In the genomic region with DNA sequence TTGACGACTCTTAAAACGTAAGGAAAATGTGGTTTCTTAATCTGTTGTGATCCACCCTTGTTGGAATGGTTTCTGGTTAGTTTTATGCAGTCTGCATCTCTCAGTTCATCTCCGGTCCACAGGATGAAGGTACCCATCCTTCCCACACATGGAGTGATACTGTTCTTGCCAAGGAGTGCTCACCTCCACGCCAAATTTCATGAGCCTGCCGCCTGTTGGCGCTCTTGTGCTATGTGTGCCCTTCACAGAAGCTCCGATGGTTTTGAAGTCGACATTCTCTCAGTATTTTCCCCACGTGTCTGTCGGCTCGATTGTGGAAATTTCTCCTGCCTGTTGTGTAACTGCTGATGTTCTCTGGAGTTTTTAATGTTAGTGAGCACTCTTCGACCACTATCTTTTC, we compare ENCODE assay signal across 34 mouse cellular contexts. TPM values are rescaled to one million over a fixed set of nuclear protein-coding genes. Genes with fewer than 3 reads are reported as not detected.
DNase-seq lines count a peak whose midpoint lies in the region; TF ChIP-seq lines count a peak whose summit lies in the region.
"Had no signal": no experiment of that assay in that cellular context is flagged by ENCODE, and none has a peak within 500 bp of the region (broad histone marks: within the 10 kb centered on the region; RNA-seq: fewer than 3 reads in every experiment).

No protein-coding gene starts in this region.

- no peak for TF ChIP-seq EP300 in CH12.LX (IDR thresholded peaks at IDR 0.05; ENCODE audit: low read length)

- no peak overlapping the region for H3K27ac ChIP-seq in CH12.LX (ENCODE audit: insufficient read depth, low read depth)
- H3K27ac ChIP-seq: hindbrain, embryonic 10.5 days; hindbrain, embryonic 15.5 days; limb, embryonic 10.5 days; limb, embryonic 15.5 days; liver, embryonic 13.5 days; midbrain, embryonic 12.5 days; neural tube, embryonic 13.5 days; stomach, embryonic 15.5 days had no signal

- DNase-seq in CH12.LX (ENCODE audit: extremely low read depth) (no peak), ES-CJ7 (ENCODE audit: low read depth, low spot score) (peak; percentile 7)
- peak; percentile 32 to 37 for DNase-seq in cerebellum, adult 18-20 months
- DNase-seq in cerebellum, postnatal 10 days: peak; percentile 28 to 36
- DNase-seq in urinary bladder, postnatal 4 days (ENCODE audit: low spot score in 2 of 2): no peak
- no peak for DNase-seq in urinary bladder, postnatal 36 days (ENCODE audit: low spot score in 2 of 2)
- DNase-seq in ovary, postnatal 14 days (ENCODE audit: low spot score): no peak
- no peak for DNase-seq in kidney, adult 18-20 months
- DNase-seq: adrenal gland, postnatal 10 days; forebrain, postnatal 0 days; gastrocnemius, postnatal 10 days; heart, postnatal 14 days; kidney, adult 2 months; kidney, postnatal 36 days; liver, embryonic 13.5 days; lung, adult 18-20 months; lung, postnatal 14 days had no signal

- H3K27me3 ChIP-seq in CH12.LX (replicated peaks): no peaks in the 10 kb centered on the region
- H3K27me3 ChIP-seq: hindbrain, embryonic 15.5 days; limb, embryonic 15.5 days; liver, embryonic 13.5 days; midbrain, embryonic 12.5 days; neural tube, embryonic 13.5 days; stomach, embryonic 15.5 days had no signal

- dilution Hi-C loops in CH12.LX (cut with MboI; ENCODE audit: extremely low pct_ligation_motif_present, extremely low pct_unique_long_range_greater_than_20kb, low sequenced_read_pairs): no loop called here

- no peak overlapping the region for H3K4me3 ChIP-seq in CH12.LX (replicated peaks in 1 of 3; ENCODE audit: low read depth in 2 of 3, low read length in 2 of 3, poor library complexity in 1 of 3)
- H3K4me3 ChIP-seq: erythroblast, embryonic 14.5 days; hindbrain, embryonic 10.5 days; hindbrain, embryonic 15.5 days; limb, embryonic 10.5 days; limb, embryonic 15.5 days; liver, embryonic 13.5 days; midbrain, embryonic 12.5 days; neural tube, embryonic 13.5 days; stomach, embryonic 15.5 days had no signal

- no peaks in the 10 kb centered on the region for H3K9me3 ChIP-seq in CH12.LX (replicated peaks; ENCODE audit: low read length)
- H3K9me3 ChIP-seq: hindbrain, embryonic 15.5 days; limb, embryonic 10.5 days; limb, embryonic 15.5 days; liver, embryonic 13.5 days; midbrain, embryonic 12.5 days; neural tube, embryonic 13.5 days; stomach, embryonic 15.5 days had no signal

- peaks cover 3 to 8% of the 10 kb centered on the region in 2 experiments; a peak in 3 of 4 replicates for H3K4me1 ChIP-seq in CH12.LX (ENCODE audit: control insufficient read depth in 1 of 2, insufficient read depth in 2 of 2)
- H3K4me1 ChIP-seq: hindbrain, embryonic 10.5 days; hindbrain, embryonic 15.5 days; limb, embryonic 10.5 days; midbrain, embryonic 12.5 days; neural tube, embryonic 13.5 days; stomach, embryonic 15.5 days had no signal

- no peaks in the 10 kb centered on the region for H3K79me2 ChIP-seq in CH12.LX (replicated peaks; ENCODE audit: control insufficient read depth, extremely low read depth, insufficient read depth, poor library complexity, severe bottlenecking)

- H3K4me2 ChIP-seq in CH12.LX (ENCODE audit: insufficient read depth, low read depth, poor library complexity, severe bottlenecking): no peak overlapping the region
- H3K4me2 ChIP-seq: hindbrain, embryonic 15.5 days; limb, embryonic 15.5 days; liver, embryonic 13.5 days; midbrain, embryonic 12.5 days; neural tube, embryonic 13.5 days; stomach, embryonic 15.5 days had no signal

- no peaks in the 10 kb centered on the region for H3K36me3 ChIP-seq in CH12.LX (replicated peaks in 1 of 2; ENCODE audit: control insufficient read depth in 1 of 2, insufficient read depth in 1 of 2, low read length in 1 of 2)
- H3K36me3 ChIP-seq: G1E; hindbrain, embryonic 10.5 days; hindbrain, embryonic 15.5 days; limb, embryonic 10.5 days; limb, embryonic 15.5 days; liver, embryonic 13.5 days; midbrain, embryonic 12.5 days; neural tube, embryonic 13.5 days; stomach, embryonic 15.5 days had no signal

- H3K9ac ChIP-seq in CH12.LX (ENCODE audit: insufficient read depth, low read depth): no peak overlapping the region
- H3K9ac ChIP-seq: forebrain, postnatal 0 days; hindbrain, embryonic 15.5 days; limb, embryonic 15.5 days; liver, embryonic 13.5 days; midbrain, embryonic 12.5 days; neural tube, embryonic 13.5 days; stomach, embryonic 15.5 days had no signal

- peak in 1 of 2 experiments; percentile 37; a peak in 1 of 4 replicates for TF ChIP-seq CTCF in CH12.LX (conservative IDR thresholded peaks at IDR 0.05 in 1 of 2, IDR thresholded peaks at IDR 0.05 in 1 of 2; ENCODE audit: low read depth in 2 of 2, low read length in 2 of 2)

- no peak for TF ChIP-seq POLR2A in CH12.LX (IDR thresholded peaks at IDR 0.05; ENCODE audit: low read depth, low read length)

- in situ Hi-C loops in CH12.LX (cut with MboI; ENCODE audit: low pct_ligation_motif_present, low pct_unique_long_range_greater_than_20kb, low sequenced_read_pairs): no loop called here

- peak; percentile 32 for TF ChIP-seq RAD21 in CH12.LX (IDR thresholded peaks at IDR 0.05; ENCODE audit: low read depth, low read length)

TF ChIP-seq in CH12.LX, 34 proteins besides CTCF, POLR2A, EP300 and RAD21:
- TF ChIP-seq MAX (IDR thresholded peaks at IDR 0.05; ENCODE audit: low read length) (no peak), SMC3 (IDR thresholded peaks at IDR 0.05; ENCODE audit: low read depth, low read length) (peak; percentile 2; the same call in 1 of the 2 replicates)

RNA-seq across cellular contexts. Expression of a gene that starts 40.0 kb away (rescaled TPM):
- total RNA-seq in CH12.LX (2012; rRNA removed) (not detected in 2 replicates), CH12.LX (2014; rRNA removed) (not detected in 2 replicates)
- not detected in 2 replicates for polyA plus RNA-seq in CH12.LX (2012; ENCODE audit: insufficient read length, low read depth)
- total RNA-seq: adrenal gland, postnatal 10 days; forebrain, postnatal 0 days; G1E; gastrocnemius, postnatal 10 days; heart, adult 8-10 months; heart, postnatal 14 days; megakaryocyte, adult 5-6 weeks had no signal
- polyA plus RNA-seq: embryonic facial prominence, embryonic 14.5 days; erythroblast, embryonic 14.5 days; forebrain, embryonic 11.5 days; G1E; gonadal fat pad, adult 2 months; heart, embryonic 14.5 days; inflammation-experienced regulatory T-cells, adult 6 months; kidney, adult 2 months; kidney, embryonic 16.5 days; limb, embryonic 10.5 days; limb, embryonic 15.5 days; liver, embryonic 13.5 days; stomach, embryonic 15.5 days had no signal

RNA-seq across cellular contexts. Expression of a gene that starts 57.8 kb away (rescaled TPM):
- total RNA-seq in CH12.LX (2012; rRNA removed) (not detected in 2 replicates), CH12.LX (2014; rRNA removed) (not detected in 2 replicates)
- not detected in 2 replicates for polyA plus RNA-seq in CH12.LX (2012; ENCODE audit: insufficient read length, low read depth)
- total RNA-seq: heart, adult 8-10 months had no signal
- polyA plus RNA-seq: erythroblast, embryonic 14.5 days; G1E had no signal

Comparison
In these comparisons a context has a peak if more than half of its experiments do, and no peak if none do; other contexts are left out.
1. DNase-seq: peak in ES-CJ7 (single experiment), cerebellum, adult 18-20 months (2 of 2) and cerebellum, postnatal 10 days (2 of 2); none in CH12.LX (single experiment), urinary bladder, postnatal 4 days (0 of 2), urinary bladder, postnatal 36 days (0 of 2), ovary, postnatal 14 days (single experiment) and kidney, adult 18-20 months (single experiment).